Mouse (Mus musculus): Measurements from ENCODE around the gene Ccsap. TPM values are rescaled to one million over a fixed set of nuclear protein-coding genes. Genes with fewer than 3 reads are reported as not detected.

Gene Ccsap
- polyA plus RNA-seq, 3 experiments from 2014 or later: 3.3 to 5.1 (median 3.7) TPM

- no peak for ATAC-seq
Measured at GRCm38 (mm10) chr8:123804586-123804985, 55.4 kb downstream of the Ccsap start.

- no peak for ATAC-seq
Measured at GRCm38 (mm10) chr8:123803639-123804038, 56.4 kb downstream of the Ccsap start.

- no peak for ATAC-seq
Measured at GRCm38 (mm10) chr8:123801538-123801937, 58.5 kb downstream of the Ccsap start.

- no peak for ATAC-seq
Measured at GRCm38 (mm10) chr8:123800867-123801266, 59.1 kb downstream of the Ccsap start.

DNA sequence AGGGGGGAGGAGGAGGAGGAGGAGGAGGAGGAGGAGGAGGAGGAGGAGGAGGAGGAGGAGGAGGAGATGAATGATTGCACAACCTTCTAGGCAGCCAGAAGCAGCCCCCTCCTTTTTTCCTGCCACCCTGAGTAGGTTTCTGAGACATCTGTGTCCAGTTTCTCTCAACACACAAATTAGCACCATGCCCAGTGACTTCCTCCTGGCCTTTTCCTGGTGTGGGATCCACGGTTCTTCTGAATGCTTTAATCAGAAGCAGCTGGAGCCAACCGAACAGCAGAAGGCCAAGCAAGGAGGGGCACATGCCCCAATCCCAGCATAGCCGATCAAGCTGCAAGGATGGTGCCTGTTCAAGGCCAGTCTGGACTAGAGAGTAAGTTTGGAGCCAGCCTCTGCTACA lies 60.1 kb downstream of the Ccsap start:
- no peak for ATAC-seq

DNA sequence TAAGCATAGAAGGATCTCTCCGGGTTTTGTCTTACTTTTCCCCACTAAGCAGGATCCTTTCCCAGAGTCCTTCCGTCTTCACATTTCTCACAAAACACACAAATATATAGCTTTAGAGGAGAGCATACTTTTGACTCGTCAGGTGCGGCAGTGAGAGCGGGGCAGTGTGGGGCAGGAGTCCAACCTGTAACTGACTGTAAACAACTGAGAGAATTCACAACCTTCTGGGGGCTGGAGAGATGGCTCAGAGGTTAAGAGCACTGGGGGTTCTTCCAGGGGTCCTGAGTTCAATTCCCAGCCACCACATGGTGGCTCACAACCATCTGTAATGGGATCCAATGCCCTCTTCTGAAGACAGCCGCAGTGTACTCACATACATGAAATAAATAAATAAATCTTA lies 60.6 kb downstream of the Ccsap start:
- ATAC-seq: no peak

DNA sequence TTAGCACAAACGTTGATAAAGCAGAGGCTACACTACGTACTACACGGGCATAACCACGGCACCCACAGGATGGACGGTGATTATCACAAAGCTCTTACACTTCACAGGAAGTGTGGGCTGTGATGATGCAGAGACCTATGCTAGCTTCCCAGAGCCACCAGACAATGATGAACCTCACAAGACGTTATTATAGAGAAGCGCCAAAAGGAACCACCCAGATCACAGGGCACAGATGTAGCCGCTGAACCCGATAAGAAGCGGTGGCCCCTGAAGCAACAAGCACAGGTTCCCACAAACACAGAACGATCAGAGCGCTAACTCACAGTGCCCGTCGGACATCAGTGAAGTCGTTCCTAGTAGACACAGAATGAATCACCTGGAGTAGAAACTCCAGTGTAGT lies 62.1 kb downstream of the Ccsap start:
- ATAC-seq: peak; percentile 86

- peak; percentile 69 for ATAC-seq
Measured at GRCm38 (mm10) chr8:123796758-123797157, 63.3 kb downstream of the Ccsap start.

DNA sequence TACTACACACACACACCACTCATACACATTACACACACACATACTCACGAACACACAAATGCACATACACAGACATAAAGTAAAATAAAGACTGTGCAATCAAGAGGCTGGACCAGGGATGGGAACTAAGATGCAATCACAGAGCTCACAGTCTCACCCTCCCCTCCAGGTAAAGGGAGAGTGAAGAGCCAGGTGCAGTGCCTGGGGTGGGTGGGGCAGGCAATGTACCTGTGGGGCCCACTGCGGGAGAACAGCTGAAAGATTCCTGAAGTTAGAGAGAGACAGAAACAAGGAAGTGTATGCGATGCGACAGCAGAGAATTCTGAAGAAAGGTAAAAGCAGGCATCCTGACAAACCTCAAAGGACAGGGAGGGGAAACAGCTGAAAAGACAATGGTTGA lies 65.2 kb downstream of the Ccsap start:
- ATAC-seq: no peak

- no peak for ATAC-seq
Measured at GRCm38 (mm10) chr8:123793900-123794299, 66.1 kb downstream of the Ccsap start.

- ATAC-seq: no peak
Measured at GRCm38 (mm10) chr8:123791845-123792225, 68.2 kb downstream of the Ccsap start.

GRCm38 (mm10) chr8:123791101-123791844 lies 68.7 kb downstream of the Ccsap start:
- ATAC-seq: no peak

Other genes with a start within 250 kb of the Ccsap start
- gene Rhou, start 206.3 kb downstream of the Ccsap start, polyA plus RNA-seq (2017; shearing (Covaris generic)): not detected
- 10 to 100 TPM; 15.9 to 21.4 (median 16.9) TPM for gene Rab4a, start 54.2 kb downstream of the Ccsap start, polyA plus RNA-seq (2017; shearing (Covaris generic))
- under 1 TPM in 2 of 3 experiments, not detected in 1; 0.25 to 0.26 TPM for gene Acta1, start 34.5 kb upstream of the Ccsap start, polyA plus RNA-seq (2017; shearing (Covaris generic))
- 10 to 100 TPM in 1 of 3 experiments, 1 to 10 TPM in 2; 7.2 to 10.5 (median 8.2) TPM for gene Nup133, start 89.1 kb upstream of the Ccsap start, polyA plus RNA-seq (2017; shearing (Covaris generic))
- gene Abcb10, start 122.9 kb upstream of the Ccsap start, polyA plus RNA-seq (2017; shearing (Covaris generic)): 1 to 10 TPM; 1.2 to 2.6 (median 1.3) TPM
- 10 to 100 TPM in 2 of 3 experiments, 1 to 10 TPM in 1; 9.2 to 15.4 (median 12.3) TPM for gene Taf5l, start 161.2 kb upstream of the Ccsap start, polyA plus RNA-seq (2017; shearing (Covaris generic))
- gene Urb2, start 161.3 kb upstream of the Ccsap start, polyA plus RNA-seq (2017; shearing (Covaris generic)): 1 to 10 TPM; 4.0 to 5.2 (median 4.3) TPM